Mouse (Mus musculus) cerebellum, adult 2 months (tissue): ENCODE measurements at regions not wholly inside any gene's neighbourhood (a gene's known extent, or its start where the extent isn't known, plus 50 kb on each side); places are given as distances from the start of the nearest gene placed in this dataset.

Experiments
- CTCF ChIP-seq: fragments of 200-500 bp; IDR thresholded peaks from 2 replicates; pipeline ENCODE4 v1.5.1; 2011; ENCODE audit warnings: low read depth, mild to moderate bottlenecking, control low read depth, low read length, moderate library complexity, borderline replicate concordance; ENCODE audit not compliant: insufficient read depth
- POLR2A ChIP-seq: fragments of 200-500 bp; IDR thresholded peaks from 2 replicates; pipeline ENCODE4 v1.6.1; 2011; ENCODE audit warnings: low read length, control low read depth, borderline replicate concordance; ENCODE audit not compliant: insufficient read depth

DNA sequence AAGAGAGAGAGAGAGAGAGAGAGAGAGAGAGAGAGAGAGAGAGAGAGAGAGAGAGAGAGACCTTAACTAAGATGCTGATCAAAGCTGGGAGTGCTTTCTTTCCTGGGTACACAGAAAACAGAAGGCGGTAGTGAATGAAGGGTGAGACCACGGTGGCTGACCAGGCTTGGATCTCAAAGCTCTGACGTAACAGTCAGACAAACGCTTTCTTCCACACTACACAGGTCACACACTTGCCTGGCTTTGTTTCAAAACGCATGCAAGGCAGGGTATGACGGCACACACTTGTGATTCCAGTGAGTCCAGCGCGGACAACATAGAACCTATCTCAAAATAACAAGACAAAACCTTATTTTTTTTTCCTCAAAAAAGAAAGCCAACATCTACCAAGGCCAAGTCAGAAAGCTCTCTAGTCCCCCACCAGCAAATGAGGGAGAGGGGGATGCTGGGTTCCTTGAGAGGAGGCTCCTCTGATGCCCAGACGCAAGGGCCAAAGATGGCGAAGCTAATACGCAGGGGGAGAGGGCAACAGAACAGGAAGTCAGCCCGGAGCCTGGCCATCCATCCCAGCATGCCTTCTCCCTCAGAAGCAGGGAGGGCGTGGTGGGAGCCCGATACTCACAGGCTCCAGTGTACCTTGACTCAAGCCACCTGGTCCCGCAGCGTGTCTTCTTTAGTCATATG, 92.7 kb downstream of the Sall1 start:
- TF ChIP-seq CTCF (no peak), POLR2A (no peak)
